Mouse (Mus musculus) testis, adult 2 months (tissue): ENCODE results near the gene Acot7.

ENCODE experiments used
- CTCF ChIP-seq: fragments of 200-500 bp; IDR thresholded peaks from 2 replicates; pipeline ENCODE4 v1.5.1; 2012; ENCODE audit warnings: low read depth, mild to moderate bottlenecking, inconsistent platforms, low read length, moderate library complexity; ENCODE audit not compliant: control insufficient read depth, insufficient read depth, insufficient replicate concordance
- POLR2A ChIP-seq: fragments of 200-500 bp; IDR thresholded peaks from 2 replicates; pipeline ENCODE4 v1.6.1; 2012; ENCODE audit warnings: low read depth, mild to moderate bottlenecking, inconsistent platforms, low read length, moderate library complexity; ENCODE audit not compliant: control insufficient read depth

GRCm38 (mm10) chr4:152264177-152264530 is 86.2 kb downstream of the Acot7 start:
- TF ChIP-seq POLR2A, result no peak
- 0 out of 2 replicates have a peak, but pooled peaks have one; percentile 12 for TF ChIP-seq CTCF
